8 mouse cellular contexts compared by ENCODE assay signal in the genomic region with DNA sequence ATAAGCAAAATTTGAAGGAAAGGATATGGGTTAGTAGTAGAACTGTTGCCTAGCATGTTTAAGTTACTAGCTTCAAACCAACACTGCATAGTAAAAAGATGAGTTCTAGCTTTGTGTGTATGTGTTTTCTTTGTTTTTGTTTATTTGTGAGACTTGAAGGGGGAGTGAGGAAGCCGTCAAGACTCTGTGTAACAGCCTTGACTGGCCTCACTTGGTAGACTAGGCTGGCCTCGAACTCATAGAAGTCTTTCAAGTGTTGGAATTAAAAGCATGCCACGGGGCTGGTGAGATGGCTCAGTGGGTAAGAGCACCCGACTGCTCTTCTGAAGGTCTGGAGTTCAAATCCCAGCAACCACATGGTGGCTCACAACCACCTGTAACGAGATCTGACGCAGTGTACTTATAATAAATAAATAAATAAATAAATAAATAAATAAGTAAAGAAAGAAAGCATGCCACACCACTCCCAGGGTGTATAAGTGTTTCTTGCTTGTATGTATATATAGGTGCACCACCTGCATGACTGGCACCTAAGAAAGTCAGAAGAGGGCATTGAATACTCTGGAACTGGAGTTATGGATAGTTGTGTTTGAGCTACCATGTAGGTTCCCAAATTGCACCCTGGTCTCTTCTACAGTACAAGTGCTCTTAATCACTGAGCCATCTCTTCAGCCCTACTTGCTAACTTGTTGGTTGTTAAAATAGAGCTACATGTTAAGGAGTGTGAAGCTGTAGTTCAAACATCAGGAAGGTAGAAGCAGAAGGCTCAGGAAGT. TPM values are rescaled to one million over a fixed set of nuclear protein-coding genes. Genes with fewer than 3 reads are reported as not detected.
DNase-seq lines count a peak whose midpoint lies in the region; ATAC-seq lines count a peak whose summit lies in the region.

No protein-coding gene starts in this region.

- H3K4me1 ChIP-seq in kidney, embryonic 15.5 days: peaks cover 15% of the 10 kb centered on the region
- H3K4me1 ChIP-seq in midbrain, embryonic 16.5 days (ENCODE audit: control insufficient read depth, insufficient read depth, low read length): peaks cover 10% of the 10 kb centered on the region

- WGBS in kidney, embryonic 15.5 days: 43% methylated on average over 6 of the region's 6 CpGs
- WGBS in midbrain, embryonic 16.5 days: 50% methylated on average over 6 of the region's 6 CpGs

- H3K9ac ChIP-seq in kidney, embryonic 15.5 days: no peak overlapping the region
- H3K9ac ChIP-seq in midbrain, embryonic 16.5 days (ENCODE audit: low read depth, low read length): no peak overlapping the region

- ATAC-seq in kidney, embryonic 15.5 days (replicated peaks; ENCODE audit: low FRiP score): no peak
- ATAC-seq in granulocyte monocyte progenitor cell, adult 5-6 weeks (replicated peaks; ENCODE audit: poor library complexity, severe bottlenecking): peak; percentile 18
- no peak for ATAC-seq in midbrain, embryonic 16.5 days

- H3K4me2 ChIP-seq in kidney, embryonic 15.5 days: no peak overlapping the region
- H3K4me2 ChIP-seq in midbrain, embryonic 16.5 days (ENCODE audit: low read length): no peak overlapping the region

- H3K9me3 ChIP-seq in kidney, embryonic 15.5 days (replicated peaks): no peaks in the 10 kb centered on the region
- H3K9me3 ChIP-seq in midbrain, embryonic 16.5 days (replicated peaks; ENCODE audit: control insufficient read depth, low read length, poor library complexity, severe bottlenecking): no peaks in the 10 kb centered on the region

- H3K36me3 ChIP-seq in kidney, embryonic 15.5 days: no peaks in the 10 kb centered on the region
- H3K36me3 ChIP-seq in midbrain, embryonic 16.5 days (ENCODE audit: control insufficient read depth, insufficient read depth, low read length): no peaks in the 10 kb centered on the region

- intact Hi-C loops in gastrocnemius, postnatal 14 days (cut with DNase I; ENCODE audit: low total_unique reads): no loop called here

- H3K27me3 ChIP-seq in kidney, embryonic 15.5 days: no peaks in the 10 kb centered on the region
- H3K27me3 ChIP-seq in midbrain, embryonic 16.5 days (ENCODE audit: control insufficient read depth, insufficient read depth, low read depth, low read length): no peaks in the 10 kb centered on the region

- H3K27ac ChIP-seq in kidney, embryonic 15.5 days: peak overlapping the region; percentile 94
- peak overlapping the region; percentile 84 for H3K27ac ChIP-seq in midbrain, embryonic 16.5 days (ENCODE audit: low read length)

- no peak for DNase-seq in kidney, postnatal 14 days
- DNase-seq in ZHBTc4 (ENCODE audit: low read depth, low spot score): peak; percentile 57
- no peak for DNase-seq in frontal cortex, postnatal 14 days (ENCODE audit: low spot score in 2 of 2)
- no peak for DNase-seq in right cerebral cortex, adult 2 months (ENCODE audit: low spot score in 2 of 2)
- DNase-seq in gastrocnemius, postnatal 14 days: no peak

- no peak overlapping the region for H3K4me3 ChIP-seq in kidney, embryonic 15.5 days (replicated peaks)
- H3K4me3 ChIP-seq in midbrain, embryonic 16.5 days (ENCODE audit: low read depth, low read length): no peak overlapping the region

RNA-seq across cellular contexts. Expression of a gene that starts 18.9 kb away (rescaled TPM):
- polyA plus RNA-seq in kidney, embryonic 15.5 days (2015; fragmentation: Nextera tagmentation; extraction: Ambion mirVana): 0.60 and 0.65 TPM in 2 replicates
- not detected in 2 replicates for total RNA-seq in granulocyte monocyte progenitor cell, adult 5-6 weeks (2014; fragmentation: Nextera tagmentation)
- not detected in 2 replicates for total RNA-seq in granulocyte monocyte progenitor cell, adult 5-6 weeks (2017)
- polyA plus RNA-seq in midbrain, embryonic 16.5 days (2015; fragmentation: Nextera tagmentation; extraction: Ambion mirVana): 0.29 and 0.39 TPM in 2 replicates
- under 1 TPM; 0.53 to 0.59 TPM for total RNA-seq in gastrocnemius, postnatal 14 days (2021)

RNA-seq across cellular contexts. Expression of a gene that starts 19.0 kb away (rescaled TPM):
- 8.3 and 9.1 TPM in 2 replicates for polyA plus RNA-seq in kidney, embryonic 15.5 days (2015; fragmentation: Nextera tagmentation; extraction: Ambion mirVana)
- total RNA-seq in granulocyte monocyte progenitor cell, adult 5-6 weeks (2014; fragmentation: Nextera tagmentation): 1.8 and 6.5 TPM in 2 replicates
- total RNA-seq in granulocyte monocyte progenitor cell, adult 5-6 weeks (2017): 6.3 and 7.8 TPM in 2 replicates
- polyA plus RNA-seq in midbrain, embryonic 16.5 days (2015; fragmentation: Nextera tagmentation; extraction: Ambion mirVana): 3.6 and 4.0 TPM in 2 replicates
- total RNA-seq in gastrocnemius, postnatal 14 days (2021): under 1 TPM; 0.78 to 0.98 TPM
